Mouse (Mus musculus): ENCODE data around the gene Tecrl.

Gene Tecrl

GRCm38 (mm10) chr5:83354846-83355561, at the start of gene Tecrl:
Gene Tecrl (minus strand): TSS chr5:83355195.
- peak; percentile 66 to 67 for DNase-seq

- no peak for DNase-seq
These were observed 30.0 kb upstream of the Tecrl start for GRCm38 (mm10) chr5:83385021-83385420.

GRCm38 (mm10) chr5:83351615-83352014, 3.4 kb downstream of the Tecrl start:
- peak; percentile 24 to 41 for DNase-seq

- peak in 1 of 2 experiments; percentile 13 for DNase-seq
These were observed 15.9 kb downstream of the Tecrl start for GRCm38 (mm10) chr5:83339144-83339543.

GRCm38 (mm10) chr5:83267148-83267776, 87.7 kb downstream of the Tecrl start:
- DNase-seq = no peak

GRCm38 (mm10) chr5:83260059-83260458, 94.9 kb downstream of the Tecrl start:
- no peak for DNase-seq

GRCm38 (mm10) chr5:83254141-83254540, 100.9 kb downstream of the Tecrl start:
- DNase-seq = no peak

GRCm38 (mm10) chr5:83238848-83239452, 116.0 kb downstream of the Tecrl start:
- no peak for DNase-seq

Data from lung, adult 18-20 months (tissue).